Mouse (Mus musculus) B cell, adult 2 months (primary cell): ENCODE data around the gene Dgcr8.
"Not testable (repeated sequence)": the region's sequence is repeated elsewhere in the genome, so short reads cannot be mapped to it uniquely, and the experiment has no call there.

ENCODE experiments used
- DNase-seq, 2 experiments: peaks; one replicate each; pipeline ENCODE4 v3.0.0; 2022

Dgcr8 gene

GRCm38 (mm10) chr16:18289067-18289588 lies at the start of gene Dgcr8:
TSS of gene Dgcr8 (minus strand) at chr16:18289246.
- peak; percentile 96 for DNase-seq

GRCm38 (mm10) chr16:18337261-18337660 lies 48.2 kb upstream of the Dgcr8 start:
- no peak for DNase-seq

GRCm38 (mm10) chr16:18335981-18336380 lies 46.9 kb upstream of the Dgcr8 start:
- no peak for DNase-seq

GRCm38 (mm10) chr16:18333976-18334375 lies 44.9 kb upstream of the Dgcr8 start:
- DNase-seq, result no peak

GRCm38 (mm10) chr16:18328524-18328923 lies 39.5 kb upstream of the Dgcr8 start:
- DNase-seq, result no peak

GRCm38 (mm10) chr16:18327936-18328335 lies 38.9 kb upstream of the Dgcr8 start:
- no peak for DNase-seq

GRCm38 (mm10) chr16:18325741-18326140 lies 36.7 kb upstream of the Dgcr8 start:
- DNase-seq, result no peak

- DNase-seq, result no peak
Measured at GRCm38 (mm10) chr16:18324031-18324430, 35.0 kb upstream of the Dgcr8 start.

GRCm38 (mm10) chr16:18323460-18323859 lies 34.4 kb upstream of the Dgcr8 start:
- no peak for DNase-seq

- DNase-seq, result no peak
Measured at GRCm38 (mm10) chr16:18321443-18321842, 32.4 kb upstream of the Dgcr8 start.

GRCm38 (mm10) chr16:18318992-18319391 lies 29.9 kb upstream of the Dgcr8 start:
- DNase-seq, result no peak

- no peak for DNase-seq
Measured at GRCm38 (mm10) chr16:18308159-18308558, 19.1 kb upstream of the Dgcr8 start.

- not testable (repeated sequence) for DNase-seq
Measured at GRCm38 (mm10) chr16:18289614-18290013, 568 bp upstream of the Dgcr8 start.

GRCm38 (mm10) chr16:18288581-18289061 lies 425 bp downstream of the Dgcr8 start:
- no peak for DNase-seq

- DNase-seq, result no peak
Measured at GRCm38 (mm10) chr16:18288166-18288565, 880 bp downstream of the Dgcr8 start.

GRCm38 (mm10) chr16:18275166-18275565 lies 13.9 kb downstream of the Dgcr8 start:
- no peak for DNase-seq

- DNase-seq, result peak; percentile 22 to 38
Measured at GRCm38 (mm10) chr16:18268182-18268581, 20.9 kb downstream of the Dgcr8 start.

GRCm38 (mm10) chr16:18265024-18265423 lies 24.0 kb downstream of the Dgcr8 start:
- no peak for DNase-seq

GRCm38 (mm10) chr16:18258221-18258620 lies 30.8 kb downstream of the Dgcr8 start, which contains the start of gene Gm49776:
TSS of gene Gm49776 (minus strand) at chr16:18258321.
- DNase-seq, result no peak

- DNase-seq, result no peak
Measured at GRCm38 (mm10) chr16:18253866-18254265, 35.2 kb downstream of the Dgcr8 start.

- DNase-seq, result no peak
Measured at GRCm38 (mm10) chr16:18252736-18253135, 36.3 kb downstream of the Dgcr8 start.

- DNase-seq, result no peak
Measured at GRCm38 (mm10) chr16:18250828-18251790, 37.9 kb downstream of the Dgcr8 start.

GRCm38 (mm10) chr16:18250231-18250630 lies 38.8 kb downstream of the Dgcr8 start:
- DNase-seq, result no peak

- DNase-seq, result peak; percentile 83
Measured at GRCm38 (mm10) chr16:18249364-18249967, 39.6 kb downstream of the Dgcr8 start.
